Mouse (Mus musculus) E14TG2a.4 (cell line): ENCODE measurements around the gene Reps2.

Source experiments
- H3K27me3 ChIP-seq: 2 replicates; pipeline ENCODE4 v1.6.1; 2014; ENCODE audit warnings: low read length, control low read depth; ENCODE audit not compliant: insufficient read depth
- H3K36me3 ChIP-seq: 2 replicates; pipeline ENCODE4 v1.6.1; 2014; ENCODE audit warnings: low read length, control low read depth; ENCODE audit not compliant: insufficient read depth
- H3K4me1 ChIP-seq: replicated peaks from 2 replicates; pipeline ENCODE4 v1.6.1; 2014; ENCODE audit warnings: low read depth, low read length, control low read depth
- H3K4me3 ChIP-seq: replicated peaks from 2 replicates; pipeline ENCODE4 v1.5.1; 2014; ENCODE audit warnings: mild to moderate bottlenecking, low read length
- H3K9me3 ChIP-seq: 2 replicates; pipeline ENCODE4 v1.6.1; 2014; ENCODE audit warnings: low read length, control low read depth
- CTCF ChIP-seq: conservative IDR thresholded peaks from 2 replicates; pipeline ENCODE4 v1.5.1; 2014; ENCODE audit warnings: low read length
- NANOG ChIP-seq: IDR thresholded peaks from 2 replicates; pipeline ENCODE4 v1.6.1; 2014; ENCODE audit warnings: borderline replicate concordance, low read length, mixed read lengths
- POU5F1 ChIP-seq: IDR thresholded peaks from 2 replicates; pipeline ENCODE4 v1.6.1; 2014; ENCODE audit warnings: low read length, borderline replicate concordance

Gene Reps2

GRCm38 (mm10) chrX:162496485-162496884, 147.0 kb downstream of the Reps2 start:
- Histone ChIP-seq H3K4me1 (0 out of 2 replicates have a peak, but pooled peaks cover 3% of the 10 kb centered on the region), H3K9me3 (no peaks in the 10 kb centered on the region), H3K36me3 (no peaks in the 10 kb centered on the region), H3K27me3 (no peaks in the 10 kb centered on the region), H3K4me3 (no peak overlapping the region)
- TF ChIP-seq CTCF (no peak), NANOG (no peak), POU5F1 (no peak)

DNA sequence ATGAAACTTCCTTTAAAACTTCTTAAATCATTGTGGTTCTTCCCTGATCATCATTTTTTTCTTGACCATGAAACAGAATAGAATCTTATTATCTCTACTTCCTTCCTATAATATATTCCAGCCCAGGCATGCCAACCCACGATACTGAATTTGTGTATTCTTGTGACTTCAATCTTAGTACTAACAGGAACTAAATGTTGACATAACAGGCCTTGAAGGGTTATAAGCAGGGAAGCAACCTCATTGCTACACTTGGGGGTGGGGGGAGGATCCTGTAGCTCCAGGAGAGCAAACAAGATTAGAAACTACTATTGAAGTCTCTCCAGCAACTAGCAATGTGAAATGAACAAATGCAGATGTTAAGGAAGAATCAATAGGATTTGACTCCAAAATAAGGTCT, 154.8 kb downstream of the Reps2 start:
- no peak overlapping the region for H3K4me3 ChIP-seq
- H3K36me3 ChIP-seq = no peaks in the 10 kb centered on the region
- no peaks in the 10 kb centered on the region for H3K9me3 ChIP-seq
- H3K27me3 ChIP-seq = no peaks in the 10 kb centered on the region
- no peak for TF ChIP-seq POU5F1
- TF ChIP-seq CTCF = no peak
- no peak for TF ChIP-seq NANOG
- 0 out of 2 replicates have a peak, but pooled peaks cover 3% of the 10 kb centered on the region for H3K4me1 ChIP-seq

GRCm38 (mm10) chrX:162487734-162488133, 155.7 kb downstream of the Reps2 start:
- H3K9me3 ChIP-seq = no peaks in the 10 kb centered on the region
- no peak overlapping the region for H3K4me3 ChIP-seq
- H3K4me1 ChIP-seq = 0 out of 2 replicates have a peak, but pooled peaks cover 3% of the 10 kb centered on the region
- no peaks in the 10 kb centered on the region for H3K36me3 ChIP-seq
- TF ChIP-seq CTCF (0 out of 2 replicates have a peak, but pooled peaks have one; percentile 13), POU5F1 (no peak)
- H3K27me3 ChIP-seq = no peaks in the 10 kb centered on the region

GRCm38 (mm10) chrX:162470213-162470612, 173.2 kb downstream of the Reps2 start:
- no peaks in the 10 kb centered on the region for H3K9me3 ChIP-seq
- H3K4me3 ChIP-seq = no peak overlapping the region
- no peaks in the 10 kb centered on the region for H3K36me3 ChIP-seq
- H3K27me3 ChIP-seq = no peaks in the 10 kb centered on the region
- no peak for TF ChIP-seq NANOG
- no peak for TF ChIP-seq CTCF
- no peak for TF ChIP-seq POU5F1
- H3K4me1 ChIP-seq = no peaks in the 10 kb centered on the region

- no peaks in the 10 kb centered on the region for H3K36me3 ChIP-seq
- H3K27me3 ChIP-seq = no peaks in the 10 kb centered on the region
- no peaks in the 10 kb centered on the region for H3K4me1 ChIP-seq
- TF ChIP-seq POU5F1 = no peak
- no peak for TF ChIP-seq NANOG
- no peak for TF ChIP-seq CTCF
- H3K9me3 ChIP-seq = no peaks in the 10 kb centered on the region
- H3K4me3 ChIP-seq = no peak overlapping the region
These were observed 181.3 kb downstream of the Reps2 start for GRCm38 (mm10) chrX:162462156-162462555.

GRCm38 (mm10) chrX:162456445-162456844, 187.0 kb downstream of the Reps2 start:
- Histone ChIP-seq H3K36me3 (no peaks in the 10 kb centered on the region), H3K4me1 (0 out of 2 replicates have a peak, but pooled peaks cover 3% of the 10 kb centered on the region), H3K27me3 (no peaks in the 10 kb centered on the region), H3K4me3 (no peak overlapping the region), H3K9me3 (no peaks in the 10 kb centered on the region)
- TF ChIP-seq NANOG = no peak

DNA sequence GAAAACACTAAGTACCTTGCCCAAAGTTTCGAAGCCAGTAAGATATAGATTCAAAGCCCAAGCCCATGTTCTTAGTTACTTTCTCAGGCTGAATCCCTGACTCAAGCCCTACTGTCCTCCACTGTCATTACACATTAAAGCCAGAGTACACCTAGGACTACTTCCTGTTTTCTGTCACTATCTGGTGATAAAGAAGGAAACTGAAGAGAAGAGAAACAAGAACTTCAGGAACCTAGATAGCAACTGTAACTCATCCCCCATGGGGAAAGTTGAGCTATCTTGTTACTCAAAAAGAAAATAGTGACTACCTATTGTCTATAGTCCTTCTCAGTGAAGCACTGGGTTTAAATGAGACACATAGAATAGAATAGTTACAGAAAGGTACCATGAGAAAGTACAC, 188.1 kb downstream of the Reps2 start:
- TF ChIP-seq NANOG = no peak
- TF ChIP-seq CTCF = no peak
- TF ChIP-seq POU5F1 = no peak

GRCm38 (mm10) chrX:162453821-162454402, 189.5 kb downstream of the Reps2 start:
- Histone ChIP-seq H3K36me3 (no peaks in the 10 kb centered on the region), H3K27me3 (no peaks in the 10 kb centered on the region), H3K4me1 (peaks cover 6% of the 10 kb centered on the region; the same call in 1 of the 2 replicates), H3K4me3 (no peak overlapping the region), H3K9me3 (no peaks in the 10 kb centered on the region)
- TF ChIP-seq CTCF = peak; percentile 11; the same call in 1 of the 2 replicates
- TF ChIP-seq NANOG = no peak
- TF ChIP-seq POU5F1 = no peak

More for the DNA sequence above, 188.1 kb downstream of the Reps2 start:
- Histone ChIP-seq H3K27me3 (no peaks in the 10 kb centered on the region), H3K4me1 (0 out of 2 replicates have a peak, but pooled peaks cover 3% of the 10 kb centered on the region), H3K36me3 (no peaks in the 10 kb centered on the region), H3K4me3 (no peak overlapping the region), H3K9me3 (no peaks in the 10 kb centered on the region)

DNA sequence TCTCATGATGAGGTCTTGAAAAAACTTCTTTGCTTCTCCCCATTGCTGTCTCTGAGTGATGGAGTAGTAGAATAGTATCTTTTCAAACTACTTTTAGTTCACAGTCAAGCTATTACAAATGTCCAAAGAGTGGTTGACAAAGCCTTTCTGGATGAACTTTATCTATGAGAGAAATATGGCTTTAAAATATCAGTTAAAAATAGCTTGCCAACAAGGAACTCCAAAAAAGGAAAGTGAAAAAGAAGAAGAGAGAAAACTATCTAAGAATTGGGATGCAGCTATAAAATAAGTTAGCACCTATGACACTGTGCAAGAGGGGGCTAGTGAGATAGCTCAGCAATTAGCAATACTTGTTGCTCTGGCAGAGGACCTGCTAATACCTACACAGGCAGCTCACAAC, 190.8 kb downstream of the Reps2 start:
- Histone ChIP-seq H3K4me3 (no peak overlapping the region), H3K36me3 (no peaks in the 10 kb centered on the region), H3K27me3 (no peaks in the 10 kb centered on the region), H3K4me1 (peaks cover 16% of the 10 kb centered on the region), H3K9me3 (no peaks in the 10 kb centered on the region)
- no peak for TF ChIP-seq NANOG
- TF ChIP-seq POU5F1 = no peak
- no peak for TF ChIP-seq CTCF
